Mouse (Mus musculus) neural tube, embryonic 15.5 days (tissue): Measurements from ENCODE around the gene Kiss1r. TPM values are rescaled to one million over a fixed set of nuclear protein-coding genes. Genes with fewer than 3 reads are reported as not detected.
A peak's percentile ranks its signal among the peaks of the same experiment; 100 is the strongest.
"Not testable (repeated sequence)": the region's sequence is repeated elsewhere in the genome, so short reads cannot be mapped to it uniquely, and the experiment has no call there.

ENCODE experiments used
- ATAC-seq: fragments of 200-750 bp; cut with Nextera tagmentation; 2 replicates; pipeline ENCODE4 v1.8.0; 2017; ENCODE audit warnings: mild to moderate bottlenecking, moderate TSS enrichment, moderate library complexity; ENCODE audit not compliant: low FRiP score
- H3K27ac ChIP-seq: fragments of 300-500 bp; sonication (generic); replicated peaks from 2 replicates; pipeline ENCODE4 v1.5.1; 2015; ENCODE audit warnings: mild to moderate bottlenecking, inconsistent platforms
- H3K27me3 ChIP-seq: fragments of 300-500 bp; sonication (generic); replicated peaks from 2 replicates; pipeline ENCODE4 v1.6.1; 2015; ENCODE audit warnings: inconsistent platforms
- H3K36me3 ChIP-seq: fragments of 300-500 bp; sonication (generic); 2 replicates; pipeline ENCODE4 v1.6.1; 2015; ENCODE audit warnings: inconsistent platforms
- H3K4me1 ChIP-seq: fragments of 300-500 bp; sonication (generic); 2 replicates; pipeline ENCODE4 v1.6.1; 2015; ENCODE audit warnings: inconsistent platforms
- H3K4me2 ChIP-seq: fragments of 300-500 bp; sonication (generic); 2 replicates; pipeline ENCODE4 v1.6.1; 2015; ENCODE audit warnings: inconsistent platforms, mild to moderate bottlenecking, moderate library complexity
- H3K4me3 ChIP-seq: fragments of 300-500 bp; sonication (generic); replicated peaks from 2 replicates; pipeline ENCODE4 v1.5.1; 2015; ENCODE audit warnings: mild to moderate bottlenecking, inconsistent platforms
- H3K9ac ChIP-seq: fragments of 300-500 bp; sonication (generic); replicated peaks from 2 replicates; pipeline ENCODE4 v1.6.1; 2015; ENCODE audit warnings: mild to moderate bottlenecking, inconsistent platforms
- H3K9me3 ChIP-seq: fragments of 300-500 bp; sonication (generic); replicated peaks from 2 replicates; pipeline ENCODE4 v1.6.1; 2016; ENCODE audit warnings: inconsistent platforms
- WGBS: fragments of 180-500 bp; shearing (Covaris S2); methylation state at CpG from one replicate; pipeline ENCODE4 v1.1.7; 2015; ENCODE audit warnings: mixed read lengths; 5-methylcytosine and 5-hydroxymethylcytosine counted together
- polyA plus RNA-seq: library from polyadenylated mRNA; unstranded; fragments of >200 nt; fragmentation: Nextera tagmentation; extraction: Ambion mirVana; gene quantifications from 2 replicates; pipeline ENCODE4 v1.2.1, GENCODE M21; 2015

Gene Kiss1r
- polyA plus RNA-seq, 1 experiment from 2014 or later, result 2.8 TPM

GRCm38 (mm10) chr10:79883297-79884084, 33.3 kb upstream of the Kiss1r start:
- no peak overlapping the region; the same call in 1 of the 2 replicates for H3K4me2 ChIP-seq
- no peak overlapping the region for H3K4me3 ChIP-seq
- 16% methylated on average over 22 of the region's 22 CpGs for WGBS

GRCm38 (mm10) chr10:79884446-79884845, 32.3 kb upstream of the Kiss1r start:
- H3K4me1 ChIP-seq, result peaks cover 15% of the 10 kb centered on the region
- no peaks in the 10 kb centered on the region for H3K9me3 ChIP-seq
- H3K4me3 ChIP-seq, result no peak overlapping the region
- 0 out of 2 replicates have a peak, but pooled peaks have one; percentile 3 for ATAC-seq
- 57% methylated on average over 4 of the region's 4 CpGs for WGBS
- H3K27me3 ChIP-seq, result peaks cover 18% of the 10 kb centered on the region
- no peak overlapping the region for H3K27ac ChIP-seq
- no peaks in the 10 kb centered on the region for H3K36me3 ChIP-seq
- H3K4me2 ChIP-seq, result no peak overlapping the region
- no peak overlapping the region for H3K9ac ChIP-seq

More at GRCm38 (mm10) chr10:79883297-79884084, 33.3 kb upstream of the Kiss1r start:
- Histone ChIP-seq H3K27me3 (peaks cover 18% of the 10 kb centered on the region), H3K9me3 (no peaks in the 10 kb centered on the region), H3K4me1 (peaks cover 15% of the 10 kb centered on the region), H3K36me3 (no peaks in the 10 kb centered on the region), H3K27ac (no peak overlapping the region), H3K9ac (no peak overlapping the region)
- ATAC-seq, result peak; percentile 36; the same call in 1 of the 2 replicates

DNA sequence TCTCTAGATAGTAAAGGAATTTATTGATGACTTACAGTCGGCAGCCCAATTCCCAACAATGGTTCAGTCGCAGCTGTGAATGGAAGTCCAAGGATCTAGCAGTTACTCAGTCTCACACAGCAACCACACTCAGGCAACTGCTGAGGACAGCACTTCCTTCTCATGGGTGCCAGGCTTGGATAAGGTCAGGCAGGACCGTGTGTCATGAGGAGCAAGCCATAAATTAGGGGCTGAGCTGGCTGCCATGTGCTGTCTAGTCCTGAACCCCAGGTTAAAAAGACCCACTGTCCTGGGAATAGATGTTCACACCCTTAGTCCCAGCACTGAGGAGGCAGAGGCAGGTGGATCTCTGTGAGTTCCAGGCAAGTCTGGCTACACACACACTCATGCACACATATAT, 31.8 kb upstream of the Kiss1r start:
- Histone ChIP-seq H3K27me3 (peaks cover 18% of the 10 kb centered on the region), H3K4me1 (peaks cover 15% of the 10 kb centered on the region)
- H3K9me3 ChIP-seq, H3K9ac ChIP-seq, ATAC-seq, H3K27ac ChIP-seq, H3K4me3 ChIP-seq, H3K4me2 ChIP-seq, H3K36me3 ChIP-seq: not testable (repeated sequence)
- 78% methylated on average over 3 of the region's 3 CpGs for WGBS

- Histone ChIP-seq H3K36me3 (no peaks in the 10 kb centered on the region), H3K27ac (no peak within 1 kb of the TSS), H3K9me3 (no peaks in the 10 kb centered on the region), H3K4me2 (no peak within 1 kb of the TSS), H3K9ac (no peak within 1 kb of the TSS), H3K4me1 (peaks cover 15% of the 10 kb centered on the region), H3K4me3 (no peak within 1 kb of the TSS), H3K27me3 (peaks cover 18% of the 10 kb centered on the region)
- ATAC-seq, result no peak
- WGBS, result 86% methylated on average over 6 of the region's 6 CpGs
Observed at GRCm38 (mm10) chr10:79886054-79886453, 30.7 kb upstream of the Kiss1r start, which contains the start of gene Elane. Elane (plus strand) TSS chr10:79886247.

DNA sequence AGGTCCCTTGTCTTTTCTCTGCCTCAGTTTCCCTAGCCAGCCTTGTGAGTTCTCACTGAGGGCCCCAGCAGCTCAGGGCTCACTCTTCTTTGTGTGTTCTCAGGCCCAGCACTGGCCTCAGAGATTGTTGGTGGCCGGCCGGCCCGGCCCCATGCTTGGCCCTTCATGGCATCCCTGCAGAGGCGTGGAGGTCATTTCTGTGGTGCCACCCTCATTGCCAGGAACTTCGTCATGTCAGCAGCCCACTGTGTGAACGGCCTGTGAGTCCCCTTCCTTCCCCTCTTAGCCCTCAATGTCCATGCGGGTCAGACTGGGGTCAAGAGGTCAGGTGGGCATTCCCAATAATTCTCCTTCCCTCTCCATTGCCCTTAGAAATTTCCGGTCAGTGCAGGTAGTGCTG, 30.2 kb upstream of the Kiss1r start:
- no peak for ATAC-seq
- H3K9ac ChIP-seq, result no peak overlapping the region
- H3K4me2 ChIP-seq, result no peak overlapping the region
- H3K4me1 ChIP-seq, result peaks cover 15% of the 10 kb centered on the region
- WGBS, result 82% methylated on average over 8 of the region's 8 CpGs
- H3K9me3 ChIP-seq, result no peaks in the 10 kb centered on the region
- no peak overlapping the region for H3K4me3 ChIP-seq
- H3K27ac ChIP-seq, result no peak overlapping the region
- H3K36me3 ChIP-seq, result no peaks in the 10 kb centered on the region
- H3K27me3 ChIP-seq, result peaks cover 15% of the 10 kb centered on the region

GRCm38 (mm10) chr10:79889386-79889785, 27.4 kb upstream of the Kiss1r start:
- H3K9me3 ChIP-seq, result no peaks in the 10 kb centered on the region
- no peak overlapping the region for H3K4me3 ChIP-seq
- ATAC-seq, result no peak
- H3K4me1 ChIP-seq, result no peaks in the 10 kb centered on the region
- H3K4me2 ChIP-seq, result no peak overlapping the region
- H3K36me3 ChIP-seq, result no peaks in the 10 kb centered on the region
- WGBS, result 79% methylated on average over 2 of the region's 2 CpGs
- H3K9ac ChIP-seq, result no peak overlapping the region
- H3K27me3 ChIP-seq, result no peaks in the 10 kb centered on the region; the same call in 1 of the 2 replicates
- no peak overlapping the region for H3K27ac ChIP-seq

DNA sequence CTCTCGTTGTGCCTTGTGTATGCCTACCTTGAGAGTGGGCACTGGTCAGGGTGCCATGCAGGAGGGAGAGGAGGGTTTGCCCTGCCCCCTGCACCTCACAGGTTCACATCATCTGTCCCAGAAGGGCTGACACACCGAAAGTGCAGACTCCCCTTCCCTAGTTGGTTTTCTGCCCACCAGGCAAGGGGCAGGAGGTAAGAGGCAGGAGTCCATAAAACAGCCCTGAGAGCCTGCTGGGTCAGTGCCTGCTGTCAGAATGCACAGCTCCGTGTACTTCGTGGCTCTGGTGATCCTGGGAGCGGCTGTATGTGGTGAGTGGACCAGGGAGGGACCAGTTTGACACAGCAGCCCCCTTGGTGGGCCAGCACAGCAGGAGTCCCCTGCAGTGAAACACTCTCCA, 26.1 kb upstream of the Kiss1r start, which contains the start of gene Cfd:
Gene Cfd, plus strand, starts transcription at position 184 of the 400 bp plus-strand sequence.
- no peak within 1 kb of the TSS for H3K9ac ChIP-seq
- 0 out of 2 replicates have a peak, but pooled peaks cover 6% of the 10 kb centered on the region for H3K36me3 ChIP-seq
- no peak within 1 kb of the TSS for H3K4me3 ChIP-seq
- no peak within 1 kb of the TSS for H3K4me2 ChIP-seq
- H3K4me1 ChIP-seq, result no peaks in the 10 kb centered on the region
- no peak within 1 kb of the TSS for H3K27ac ChIP-seq
- ATAC-seq, result no peak
- H3K9me3 ChIP-seq, result no peaks in the 10 kb centered on the region
- WGBS, result 45% methylated on average over 5 of the region's 5 CpGs
- no peaks in the 10 kb centered on the region; the same call in 1 of the 2 replicates for H3K27me3 ChIP-seq

DNA sequence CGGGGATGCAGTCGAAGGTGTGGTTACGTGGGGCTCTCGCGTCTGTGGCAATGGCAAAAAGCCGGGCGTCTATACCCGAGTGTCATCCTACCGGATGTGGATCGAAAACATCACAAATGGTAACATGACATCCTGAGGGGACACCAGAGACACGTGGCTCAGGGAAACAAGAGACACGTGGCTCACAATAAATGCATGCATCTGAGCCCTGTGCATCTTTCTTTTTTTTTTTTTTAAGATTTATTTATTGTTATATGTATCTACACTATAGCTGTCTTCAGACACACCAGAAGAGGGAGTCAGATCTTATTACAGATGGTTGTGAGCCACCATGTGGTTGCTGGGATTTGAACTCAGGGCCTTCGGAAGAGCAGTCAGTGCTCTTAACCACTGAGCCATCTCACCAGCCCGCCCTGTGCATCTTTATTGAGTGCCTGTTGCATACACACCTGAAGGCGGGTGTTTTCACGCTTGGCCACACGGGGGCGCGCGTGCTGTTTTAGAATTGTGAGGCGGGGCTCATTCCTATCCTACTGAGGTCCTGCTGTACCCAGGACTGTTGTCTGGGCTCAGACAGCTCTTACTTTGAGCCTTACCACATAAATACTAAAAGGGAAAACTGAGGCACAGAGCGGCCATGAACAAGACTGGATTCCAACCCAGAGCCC, 24.2 kb upstream of the Kiss1r start:
- not testable (repeated sequence) for H3K4me1 ChIP-seq, H3K27ac ChIP-seq, H3K9me3 ChIP-seq, H3K27me3 ChIP-seq, H3K4me3 ChIP-seq, ATAC-seq, H3K9ac ChIP-seq, H3K4me2 ChIP-seq
- 43% methylated on average over 22 of the region's 22 CpGs for WGBS
- H3K36me3 ChIP-seq, result peaks cover 17% of the 10 kb centered on the region; the same call in 1 of the 2 replicates

GRCm38 (mm10) chr10:79896306-79896705, 20.5 kb upstream of the Kiss1r start:
- Histone ChIP-seq H3K4me3 (no peak overlapping the region), H3K9me3 (no peaks in the 10 kb centered on the region), H3K27ac (no peak overlapping the region), H3K9ac (no peak overlapping the region), H3K4me1 (peaks cover 11% of the 10 kb centered on the region), H3K4me2 (no peak overlapping the region), H3K36me3 (peaks cover 33% of the 10 kb centered on the region), H3K27me3 (no peaks in the 10 kb centered on the region; the same call in 1 of the 2 replicates)
- 90% methylated on average over 15 of the region's 16 CpGs for WGBS
- no peak for ATAC-seq

GRCm38 (mm10) chr10:79896814-79897213, 20.0 kb upstream of the Kiss1r start:
- Histone ChIP-seq H3K4me1 (peaks cover 14% of the 10 kb centered on the region), H3K36me3 (peaks cover 33% of the 10 kb centered on the region)
- 83% methylated on average over 13 of the region's 13 CpGs for WGBS

DNA sequence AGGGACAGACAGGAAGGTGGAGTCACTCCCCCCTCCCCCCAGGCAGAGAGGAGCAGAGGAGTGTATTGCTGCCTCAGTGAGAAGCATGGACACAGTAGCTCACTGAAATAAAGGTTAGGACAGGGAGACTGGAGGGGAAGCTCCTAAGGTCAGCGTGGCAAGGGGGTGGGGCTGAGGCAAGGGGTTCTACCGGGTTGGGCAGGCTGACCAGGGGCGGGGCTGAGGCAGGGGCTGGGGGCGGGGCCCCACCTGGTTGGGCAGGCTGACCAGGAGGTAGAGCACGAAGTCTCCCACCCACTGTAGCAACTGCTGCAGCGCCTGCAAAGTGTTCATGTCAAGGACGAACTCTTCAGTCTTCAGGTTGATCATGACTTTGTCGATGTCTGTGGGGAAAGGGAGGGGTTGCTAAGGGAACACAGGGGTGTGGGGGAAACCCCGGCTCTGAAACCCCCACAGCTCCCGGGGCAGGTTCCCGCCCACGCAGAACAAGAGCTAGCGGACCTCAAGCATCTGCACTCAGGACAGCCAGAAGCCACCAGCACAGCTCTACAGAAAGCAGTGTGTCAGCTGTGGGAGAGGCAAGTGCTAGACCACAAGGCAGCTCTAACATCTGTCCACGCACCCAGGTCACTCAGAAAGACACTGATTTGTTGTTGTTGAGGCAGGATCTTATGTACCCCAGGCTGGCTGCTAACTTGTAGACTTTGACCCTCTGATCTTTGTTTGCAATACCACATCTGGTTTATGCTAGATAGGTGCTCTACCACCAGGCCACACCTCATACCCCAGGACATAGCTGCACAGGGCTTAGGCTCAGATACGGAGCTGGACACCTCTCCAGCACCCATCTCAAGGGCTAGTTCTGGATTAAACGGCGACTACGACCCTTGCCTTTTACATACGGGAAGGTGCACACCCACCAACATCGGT, 19.2 kb upstream of the Kiss1r start:
- Histone ChIP-seq H3K27ac (no peak overlapping the region), H3K4me3 (no peak overlapping the region), H3K4me1 (peaks cover 14% of the 10 kb centered on the region), H3K36me3 (peaks cover 38% of the 10 kb centered on the region), H3K4me2 (no peak overlapping the region), H3K27me3 (no peaks in the 10 kb centered on the region), H3K9me3 (no peaks in the 10 kb centered on the region), H3K9ac (no peak overlapping the region)
- ATAC-seq, result no peak
- WGBS, result 53% methylated on average over 20 of the region's 20 CpGs

More at GRCm38 (mm10) chr10:79896814-79897213, 20.0 kb upstream of the Kiss1r start:
- no peak for ATAC-seq
- H3K4me3 ChIP-seq, result no peak overlapping the region
- no peaks in the 10 kb centered on the region for H3K9me3 ChIP-seq
- no peak overlapping the region for H3K4me2 ChIP-seq
- no peak overlapping the region for H3K9ac ChIP-seq
- no peaks in the 10 kb centered on the region for H3K27me3 ChIP-seq
- no peak overlapping the region for H3K27ac ChIP-seq
